Mouse (Mus musculus) heart, postnatal 0 days (tissue): Measurements from ENCODE around the gene Arhgap45.

Experiments used
- CTCF ChIP-seq: IDR thresholded peaks from 2 replicates; pipeline ENCODE4 v1.5.1; 2016; ENCODE audit warnings: antibody characterized with exemption, control low read depth, low read depth
- EP300 ChIP-seq: IDR thresholded peaks from 2 replicates; pipeline ENCODE4 v1.6.1; 2016; ENCODE audit warnings: antibody characterized with exemption, low read depth

DNA sequence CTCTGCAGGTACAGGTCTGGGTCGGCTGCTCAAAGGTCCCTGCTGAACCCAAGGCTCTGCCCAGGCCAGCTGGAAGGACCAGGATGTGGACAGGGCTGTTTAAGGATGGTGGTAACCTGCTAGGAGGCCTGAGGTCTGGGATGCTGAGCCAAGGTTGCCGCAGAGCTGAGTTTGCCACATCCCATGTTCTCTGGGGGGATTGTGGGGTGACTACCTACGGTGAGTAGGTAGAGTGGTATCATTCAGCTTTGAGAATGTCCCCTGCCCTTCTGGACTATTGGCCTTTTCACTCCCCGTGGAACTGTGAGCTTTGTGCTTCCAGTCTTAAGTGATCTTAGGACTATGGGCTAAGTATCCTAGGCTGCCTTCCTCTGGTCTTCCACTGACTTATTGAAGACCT is 40.1 kb downstream of the Arhgap45 start:
- TF ChIP-seq CTCF (no peak), EP300 (no peak)
